Mouse (Mus musculus): ENCODE data around the gene Rbms3.

Gene Rbms3

DNA sequence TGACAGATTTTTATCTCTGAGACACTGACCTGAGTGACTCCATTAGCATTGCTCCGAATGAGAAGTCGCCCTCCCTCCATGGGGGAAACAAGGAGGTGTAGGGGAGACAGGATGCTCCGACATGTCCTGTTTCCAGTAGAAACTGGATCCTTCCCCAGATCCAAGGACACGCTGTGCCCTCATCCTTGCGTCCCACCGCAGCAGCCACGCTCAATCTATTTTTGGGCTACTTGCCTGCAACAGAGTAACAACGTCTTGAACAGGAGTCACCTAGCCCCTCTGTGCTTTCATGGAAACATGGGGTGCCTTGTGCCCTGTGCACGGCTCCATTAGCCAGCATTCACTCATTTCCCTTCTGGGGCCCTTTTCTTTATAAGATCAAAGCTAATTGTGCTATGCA, at the start of gene Rbms3:
TSS of gene Rbms3 (minus strand) at position 143 of the 400 bp plus-strand sequence.
- no peak for DNase-seq (ENCODE audit: low read depth, low spot score)

DNA sequence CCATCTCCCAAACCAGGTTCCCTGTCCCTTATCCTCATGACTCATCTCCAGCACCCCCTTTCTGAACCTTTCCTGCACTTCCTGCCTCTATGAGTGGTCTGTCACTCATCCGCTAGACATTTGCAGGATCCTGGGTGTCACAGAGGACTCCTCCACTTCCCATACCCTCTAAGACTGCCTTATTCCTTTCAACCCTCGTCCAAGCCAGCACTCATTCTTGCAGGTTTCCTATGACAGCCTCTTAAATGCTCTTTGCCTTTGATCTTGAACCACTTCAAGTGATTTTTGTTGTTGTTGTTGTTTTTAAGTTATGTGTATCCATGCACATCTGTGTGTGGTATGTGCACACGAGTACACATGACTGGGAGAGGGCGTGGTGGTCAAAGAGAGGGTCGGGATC, 43.6 kb upstream of the Rbms3 start:
- DNase-seq (ENCODE audit: low read depth, low spot score): no peak

DNA sequence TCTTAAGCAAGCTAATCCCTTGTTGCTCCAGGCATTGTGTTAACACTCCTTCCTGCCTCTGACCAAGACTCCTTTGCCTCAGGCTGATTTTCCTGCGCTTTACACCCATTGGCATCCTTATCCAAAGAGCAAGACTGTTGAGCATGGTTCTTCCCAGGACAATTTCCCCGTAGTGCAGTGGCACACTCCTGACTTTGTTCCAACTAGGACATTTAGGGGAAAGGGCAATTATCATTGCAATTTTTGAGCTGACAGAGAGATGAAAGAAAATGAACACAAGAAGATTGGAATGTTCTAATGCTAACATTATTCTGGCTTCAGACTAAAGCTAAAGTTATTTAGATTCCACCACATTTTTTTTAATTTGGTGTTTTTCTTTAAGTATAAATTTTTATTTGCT, 24.9 kb upstream of the Rbms3 start:
- DNase-seq (ENCODE audit: low read depth, low spot score): no peak

DNA sequence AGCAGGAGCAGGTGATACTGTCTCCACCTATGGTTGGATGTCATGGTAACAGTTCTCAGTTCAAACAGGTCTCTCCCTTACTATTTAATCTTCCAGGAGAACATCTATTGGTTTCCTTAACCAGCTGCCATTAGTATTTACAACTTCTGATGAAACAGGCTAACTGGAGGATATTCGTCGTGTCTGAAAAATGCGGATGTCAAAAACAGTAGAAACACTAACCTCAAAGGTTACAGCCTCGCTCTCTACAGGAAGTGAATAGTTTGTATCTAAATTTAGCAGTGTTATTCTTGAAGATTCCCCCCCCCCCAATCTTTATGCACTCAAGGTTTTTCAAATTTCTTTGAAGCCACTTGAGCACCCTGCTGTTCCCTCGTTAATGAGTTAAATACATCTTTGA, 23.9 kb upstream of the Rbms3 start:
- DNase-seq (ENCODE audit: low read depth, low spot score): no peak

DNA sequence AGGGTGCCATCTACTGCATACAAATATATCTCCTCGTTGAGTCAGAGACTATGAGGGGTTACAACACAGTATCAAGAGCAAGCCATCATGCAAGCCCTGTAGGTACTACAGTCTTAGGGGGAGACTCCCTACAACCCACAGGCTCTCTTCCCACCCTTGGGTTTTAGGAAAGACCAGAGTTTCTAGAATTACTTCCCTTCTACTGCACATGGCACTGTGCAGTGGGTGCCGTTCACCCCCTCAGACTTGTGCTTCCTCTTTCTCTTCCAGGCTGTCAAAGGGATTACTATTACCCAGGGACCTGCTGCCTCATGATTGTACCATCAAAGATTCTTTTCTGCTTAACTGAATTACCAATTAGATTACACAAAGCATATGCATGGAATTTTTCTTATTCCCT, 16.4 kb upstream of the Rbms3 start:
- DNase-seq (ENCODE audit: low read depth, low spot score): no peak

DNA sequence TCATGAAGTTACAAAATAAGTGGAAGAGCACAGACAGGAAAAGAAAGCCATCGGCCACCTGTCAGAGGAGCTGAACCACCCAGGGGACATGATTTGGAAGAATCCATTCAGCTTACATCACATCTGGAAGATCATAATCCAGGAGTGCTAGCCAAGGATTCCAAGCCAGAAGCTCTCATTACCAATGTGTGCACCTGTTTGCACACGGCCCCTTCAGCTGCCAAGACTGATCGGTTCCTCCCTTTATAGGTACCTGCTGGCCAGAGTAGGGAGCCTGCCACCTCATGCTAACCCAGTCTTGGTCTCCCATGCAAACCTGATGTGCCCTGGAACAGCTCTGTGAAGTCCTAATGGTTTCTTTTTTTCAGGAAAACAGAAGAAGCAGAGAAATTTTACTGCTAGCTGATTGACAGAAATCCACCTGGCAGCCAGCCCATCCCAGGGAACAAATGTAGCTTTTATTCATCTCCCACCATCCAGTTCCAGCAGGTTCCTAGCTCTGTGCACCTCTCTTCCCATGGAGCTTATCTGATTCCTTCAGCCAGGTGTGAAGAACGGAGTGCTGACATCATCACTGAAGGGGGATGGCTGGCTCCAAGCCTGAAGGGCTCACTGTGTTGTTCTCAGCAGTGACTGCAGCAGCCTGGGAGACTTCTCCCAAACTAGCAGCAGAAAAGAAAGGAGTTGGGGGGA, 11.5 kb upstream of the Rbms3 start:
- no peak for DNase-seq (ENCODE audit: low read depth, low spot score)

DNA sequence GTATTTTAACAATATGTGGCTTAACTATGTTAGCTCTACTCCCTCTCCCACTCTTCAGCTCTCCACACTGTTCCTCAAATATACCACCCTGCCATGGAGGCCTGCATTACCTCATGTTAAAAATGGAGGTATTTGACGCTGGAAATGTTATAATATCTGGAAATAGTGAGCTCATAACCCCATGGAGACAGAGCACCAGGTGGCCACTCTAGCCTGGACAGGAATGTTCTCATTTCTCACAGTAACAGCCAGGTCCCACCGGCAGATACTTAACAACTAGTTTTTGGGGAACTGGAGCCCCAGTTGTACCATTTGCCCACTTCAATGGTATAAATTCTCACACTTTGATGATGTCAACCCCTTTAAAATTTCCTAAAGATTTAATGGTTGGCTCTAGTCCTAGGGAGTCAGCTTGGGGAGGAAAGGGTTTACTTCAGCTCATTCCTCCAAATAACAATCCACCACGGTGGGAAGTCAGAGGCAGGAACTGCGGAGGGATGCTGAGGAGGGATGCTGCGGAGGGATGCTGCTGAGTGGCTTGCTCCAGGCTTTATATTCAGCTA, 9.0 kb upstream of the Rbms3 start:
- DNase-seq (ENCODE audit: low read depth, low spot score): no peak

DNA sequence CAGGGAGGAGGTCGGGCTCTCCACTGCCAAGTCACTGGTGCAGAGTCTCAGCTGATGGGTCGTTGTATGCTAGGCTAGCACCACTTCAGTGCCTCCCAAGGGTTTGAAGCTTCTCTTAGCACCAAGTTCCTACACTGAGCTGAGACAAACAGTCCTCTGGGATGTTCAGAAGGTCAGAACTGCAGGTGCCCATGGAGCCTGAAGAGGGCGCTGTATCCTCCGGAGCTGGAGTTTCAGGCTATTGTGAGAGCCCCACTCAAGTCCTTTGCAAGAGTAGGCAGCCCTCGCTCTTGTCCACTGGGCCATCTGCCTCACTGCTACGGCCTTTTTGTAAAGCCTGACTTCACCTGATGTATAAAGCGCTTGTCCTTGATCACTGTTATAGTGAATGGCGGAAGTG, 6.8 kb upstream of the Rbms3 start:
- DNase-seq (ENCODE audit: low read depth, low spot score): no peak

DNA sequence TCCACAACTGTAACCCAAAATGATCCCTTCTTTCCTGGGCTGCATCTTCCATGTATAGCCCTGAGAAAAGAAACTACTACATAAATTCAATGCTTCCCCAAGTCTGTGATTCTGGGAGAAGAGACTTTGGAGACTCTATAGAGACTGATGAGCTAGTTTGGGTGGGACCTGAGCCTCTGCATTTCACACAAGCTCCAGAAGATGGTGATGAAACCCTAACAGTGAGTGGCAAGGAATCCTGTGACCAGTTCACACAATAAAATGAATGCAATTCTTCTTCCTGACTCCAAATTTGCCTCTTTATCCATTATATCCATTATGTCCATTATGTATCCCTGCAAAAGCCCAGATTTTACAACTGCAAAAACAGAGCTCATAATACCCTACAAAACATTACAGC, 2.5 kb downstream of the Rbms3 start:
- DNase-seq (ENCODE audit: low read depth, low spot score): no peak

DNA sequence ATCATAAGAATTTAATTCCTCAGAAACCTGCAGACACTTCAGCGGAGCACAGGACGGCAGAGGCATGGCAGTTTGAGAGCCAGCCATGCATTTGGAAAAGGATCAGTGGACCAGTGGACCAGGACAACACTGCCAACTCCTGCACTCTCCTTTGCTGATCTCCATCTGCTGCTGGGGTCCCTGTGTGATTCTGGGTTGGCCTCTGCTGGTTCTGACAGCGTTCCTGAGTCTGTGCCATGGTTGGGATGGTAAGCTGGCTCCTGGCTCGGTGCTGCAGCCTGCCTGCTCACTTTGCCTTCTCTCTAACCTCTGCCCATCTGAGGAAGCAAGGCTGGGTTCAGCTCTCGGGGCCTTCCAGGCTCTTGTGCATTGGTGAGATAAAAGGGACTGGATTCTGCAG, 28.9 kb downstream of the Rbms3 start:
- DNase-seq (ENCODE audit: low read depth, low spot score): no peak

DNA sequence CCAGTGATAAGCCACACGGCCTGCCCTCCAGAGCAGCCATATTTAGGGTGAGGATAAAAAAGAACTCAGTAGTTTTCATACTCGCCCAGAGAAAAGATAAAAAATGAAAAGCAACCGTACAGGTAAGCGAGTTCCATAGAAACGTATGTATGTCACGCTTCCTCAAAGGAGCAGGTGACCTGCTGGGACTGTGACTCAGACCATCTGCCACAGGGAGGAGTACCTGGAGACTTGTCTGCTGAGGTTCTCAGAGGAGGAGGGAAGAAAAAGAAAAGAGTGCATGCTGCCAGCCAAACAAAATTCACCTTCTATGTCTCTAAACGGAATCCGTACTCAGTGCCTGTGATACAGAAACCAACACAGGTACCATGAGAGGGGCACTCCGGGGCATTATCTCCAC, 30.4 kb downstream of the Rbms3 start:
- DNase-seq (ENCODE audit: low read depth, low spot score): no peak

DNA sequence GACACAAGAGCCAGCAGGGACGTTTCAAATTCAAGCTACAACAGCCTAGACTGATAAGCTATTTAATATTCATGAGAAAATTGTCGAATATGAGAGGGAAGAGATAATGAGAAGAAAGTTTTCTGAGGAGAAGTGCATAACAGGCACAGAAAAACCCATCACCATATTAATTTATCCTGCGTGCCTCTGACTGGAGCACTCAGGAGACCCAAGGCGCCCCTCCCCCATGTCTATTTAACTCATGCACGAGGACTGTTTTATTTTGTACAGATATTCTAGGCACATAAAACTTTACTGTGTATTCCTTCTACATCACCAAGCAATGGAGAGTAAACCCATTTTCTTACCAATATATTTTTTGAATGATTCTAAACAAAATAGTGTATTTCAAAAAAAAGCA, 33.6 kb downstream of the Rbms3 start:
- DNase-seq (ENCODE audit: low read depth, low spot score): no peak

DNA sequence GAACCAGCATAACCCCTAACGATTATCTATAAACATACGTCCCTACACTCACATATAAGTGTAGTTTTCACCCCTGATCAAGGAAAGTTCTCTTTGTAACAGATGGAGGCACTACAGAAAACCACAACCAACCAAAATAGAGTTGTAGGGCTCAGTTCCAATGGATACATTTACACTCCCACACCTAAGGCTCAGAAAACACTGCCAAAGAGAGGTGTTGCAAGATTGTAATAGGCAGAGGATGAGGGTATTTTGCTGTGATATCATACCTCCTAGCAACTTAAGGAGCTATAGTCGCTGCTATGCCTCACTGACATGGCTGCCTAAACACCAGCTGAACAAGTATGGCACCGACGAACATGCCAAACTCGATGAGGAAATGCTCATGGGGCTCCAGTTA, 44.4 kb downstream of the Rbms3 start:
- DNase-seq (ENCODE audit: low read depth, low spot score): no peak

DNA sequence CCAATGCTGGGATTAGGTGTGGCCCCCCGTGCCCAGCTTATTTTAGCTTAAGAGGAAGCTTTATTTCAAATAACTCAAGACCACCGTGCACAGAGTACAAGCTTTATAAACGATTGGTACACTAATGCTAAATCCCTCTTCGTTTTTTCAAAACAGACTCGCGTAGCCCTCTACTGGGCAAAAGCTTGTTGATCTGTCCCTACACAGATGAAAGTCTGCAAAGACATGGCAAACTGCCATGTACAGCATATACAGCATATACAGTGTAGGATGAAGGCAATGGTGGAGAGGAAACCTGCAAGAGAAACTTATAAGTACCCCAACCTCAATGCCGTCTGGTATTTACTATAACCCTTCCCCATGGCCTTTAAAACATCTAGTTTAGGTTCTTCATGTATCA, 46.1 kb downstream of the Rbms3 start:
- DNase-seq (ENCODE audit: low read depth, low spot score): no peak

DNA sequence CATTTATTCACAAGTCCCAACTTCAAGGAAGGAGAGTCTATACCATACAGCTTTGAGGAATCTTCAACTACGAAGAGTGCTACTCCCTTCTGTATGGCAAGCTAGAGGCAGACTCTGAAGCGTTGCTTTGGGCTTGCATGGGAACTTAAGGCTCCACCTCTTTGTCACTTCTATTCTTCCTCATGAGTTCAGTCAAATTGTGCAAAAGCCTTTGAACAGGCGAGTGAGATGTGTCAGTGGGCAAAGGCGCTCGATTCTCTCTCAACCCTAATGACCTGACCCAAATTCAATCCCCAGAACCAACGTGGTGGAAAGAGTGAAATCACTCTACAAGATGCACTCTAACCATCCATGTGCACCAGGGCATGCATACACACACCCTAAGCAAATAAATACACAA, 47.1 kb downstream of the Rbms3 start:
- DNase-seq (ENCODE audit: low read depth, low spot score): no peak

DNA sequence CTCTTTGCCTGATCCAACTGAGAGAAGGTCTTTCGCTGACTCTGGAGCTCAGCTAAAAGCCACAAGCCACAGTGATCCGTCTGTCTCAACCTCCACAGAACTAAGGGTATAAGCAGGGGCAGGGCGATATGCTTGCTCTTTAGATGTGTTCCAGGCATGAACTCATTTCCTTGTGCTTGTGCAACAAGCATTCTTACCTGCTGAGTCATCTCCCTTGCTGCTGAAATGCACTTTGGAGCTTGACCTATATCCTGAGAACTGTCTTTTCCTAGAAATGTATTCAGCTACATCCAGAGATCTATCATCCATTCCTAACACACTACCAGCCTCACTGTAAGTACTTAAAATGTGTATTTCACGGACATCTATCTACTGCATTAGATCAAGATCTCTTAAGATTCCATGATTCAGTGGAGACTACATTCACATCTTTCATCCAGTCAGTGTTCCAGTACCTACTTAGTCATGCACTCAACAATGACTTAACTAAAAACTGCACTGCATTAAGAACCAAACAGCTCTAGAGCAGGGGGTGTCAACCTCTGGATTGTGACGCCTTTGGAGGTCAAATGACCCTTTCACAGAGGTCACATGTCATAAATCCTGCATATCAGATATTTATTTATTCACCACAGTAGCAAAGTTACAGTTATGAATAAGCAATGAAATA, 58.4 kb downstream of the Rbms3 start:
- DNase-seq (ENCODE audit: low read depth, low spot score): no peak

DNA sequence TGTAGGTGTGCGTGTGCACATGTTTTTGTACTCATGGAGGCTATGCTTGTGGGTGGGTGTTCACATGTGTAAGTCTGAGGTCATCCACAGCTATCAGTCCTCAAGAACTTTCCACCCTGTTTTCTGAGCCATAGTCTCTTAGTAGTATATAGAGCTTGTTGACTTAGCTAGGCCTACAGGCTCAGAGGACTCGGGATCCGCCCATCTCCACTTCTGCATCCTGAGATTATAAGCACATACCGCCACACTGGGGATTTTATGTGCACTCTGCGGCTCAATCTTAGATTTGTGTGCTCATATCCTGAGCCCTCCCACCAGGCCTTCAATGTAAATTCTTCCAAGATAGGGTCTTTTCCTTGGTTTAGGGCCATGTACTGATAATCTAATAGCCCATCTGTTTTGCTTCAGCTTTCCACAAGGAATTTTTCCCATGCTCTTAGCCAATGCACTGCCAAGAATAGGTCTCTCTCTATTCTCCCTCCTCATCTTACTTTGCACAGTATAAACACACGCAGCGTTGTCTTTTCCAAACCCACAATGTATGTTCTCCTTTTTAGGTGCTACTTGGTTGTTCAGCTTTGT, 59.4 kb downstream of the Rbms3 start:
- DNase-seq (ENCODE audit: low read depth, low spot score): no peak

DNA sequence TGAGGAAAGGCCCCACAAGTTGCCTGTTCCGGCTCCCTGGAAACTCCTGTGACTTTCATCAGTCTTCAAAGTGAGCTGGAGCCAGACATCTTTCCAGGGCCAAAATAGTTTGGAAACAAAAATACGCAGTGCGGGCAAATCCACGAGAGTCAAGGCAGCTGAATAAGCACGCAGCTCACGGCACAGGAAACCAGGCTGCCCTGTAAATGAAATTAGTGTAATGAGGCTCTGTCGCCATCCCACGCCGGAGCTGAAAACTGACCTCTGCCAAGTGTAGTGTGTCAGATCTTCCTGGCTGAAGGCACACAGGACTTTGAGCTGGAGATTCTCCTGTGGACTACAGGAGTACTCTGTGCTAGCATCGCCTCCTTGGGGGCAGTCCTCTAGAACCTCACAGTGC, 63.4 kb downstream of the Rbms3 start:
- DNase-seq (ENCODE audit: low read depth, low spot score): no peak

DNA sequence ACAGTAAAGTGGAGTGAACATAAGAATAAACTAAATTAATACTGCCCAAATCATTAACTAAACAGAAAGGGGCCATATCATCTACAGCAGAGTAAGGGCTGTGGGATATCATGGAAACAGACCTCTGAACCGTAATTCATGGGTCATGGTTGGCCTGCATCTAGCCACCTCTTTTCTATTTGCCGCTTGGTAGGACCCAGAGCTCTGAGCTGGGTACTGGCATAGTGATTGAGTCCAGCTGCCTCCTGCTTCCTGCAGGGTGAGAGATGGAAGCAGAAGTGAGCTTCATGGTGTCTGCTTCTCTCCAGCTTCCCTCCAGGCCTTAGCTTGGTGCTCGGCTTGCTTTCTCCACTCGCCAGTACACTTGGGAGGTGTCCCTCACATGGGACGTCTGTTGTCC, 71.2 kb downstream of the Rbms3 start:
- no peak for DNase-seq (ENCODE audit: low read depth, low spot score)

DNA sequence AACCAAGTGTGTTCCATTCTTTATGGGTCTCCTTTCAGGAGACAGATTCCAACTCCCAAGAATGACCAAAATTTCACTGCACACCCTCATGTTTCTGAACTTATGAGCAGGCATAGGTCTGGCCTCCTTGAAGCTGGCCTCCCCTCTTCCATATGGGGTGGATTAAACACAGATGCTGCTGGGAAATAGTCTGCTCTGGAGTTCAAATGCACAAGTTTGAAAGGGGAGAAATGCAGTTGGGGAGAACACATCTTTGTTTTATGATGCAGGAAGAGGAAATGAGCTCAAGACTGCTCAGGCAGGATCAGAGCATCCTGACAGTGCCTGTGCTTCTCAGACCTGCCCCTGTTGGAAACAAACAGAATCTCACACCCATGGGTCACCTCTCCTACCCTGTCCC, 75.4 kb downstream of the Rbms3 start:
- DNase-seq (ENCODE audit: low read depth, low spot score): no peak

DNA sequence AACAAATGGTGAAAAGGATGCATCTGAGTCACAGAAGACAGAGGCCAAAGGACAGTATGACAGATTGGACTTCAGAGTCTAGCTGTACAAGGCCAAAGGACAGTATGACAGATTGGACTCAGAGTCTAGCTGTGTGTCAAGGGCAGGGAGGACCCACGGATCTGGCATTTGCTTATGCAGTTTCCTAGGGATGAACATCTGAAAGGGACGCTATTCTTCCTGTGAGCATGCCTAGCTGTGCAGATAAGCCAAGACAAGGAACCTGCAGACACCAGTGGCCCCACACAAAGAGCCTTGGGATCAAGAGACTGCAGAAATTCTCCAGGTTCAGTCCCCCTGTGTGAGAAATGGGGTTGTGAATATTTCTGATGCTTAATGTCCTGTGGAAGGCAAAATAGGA, 100.4 kb downstream of the Rbms3 start:
- no peak for DNase-seq (ENCODE audit: low read depth, low spot score)

DNA sequence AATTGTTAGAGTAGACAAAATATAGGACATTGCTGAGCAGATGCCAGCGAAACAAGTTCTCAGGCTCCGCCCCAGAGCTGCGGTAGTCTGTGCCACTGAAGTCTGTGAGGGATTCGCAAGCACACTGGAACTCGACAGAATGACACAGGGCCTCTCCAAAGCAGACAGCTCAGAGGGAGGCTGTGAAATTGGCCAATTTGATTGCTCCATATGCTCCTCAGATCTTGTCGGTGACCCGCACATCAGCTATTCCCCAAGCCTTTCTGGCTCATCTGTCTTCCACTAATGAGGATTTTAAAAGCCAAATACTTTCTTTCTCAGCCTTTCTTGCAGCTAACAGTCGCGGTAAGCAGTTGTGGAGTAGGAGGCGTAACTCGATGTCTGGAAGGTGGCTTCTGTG, 120.8 kb downstream of the Rbms3 start:
- no peak for DNase-seq (ENCODE audit: low read depth, low spot score)

DNA sequence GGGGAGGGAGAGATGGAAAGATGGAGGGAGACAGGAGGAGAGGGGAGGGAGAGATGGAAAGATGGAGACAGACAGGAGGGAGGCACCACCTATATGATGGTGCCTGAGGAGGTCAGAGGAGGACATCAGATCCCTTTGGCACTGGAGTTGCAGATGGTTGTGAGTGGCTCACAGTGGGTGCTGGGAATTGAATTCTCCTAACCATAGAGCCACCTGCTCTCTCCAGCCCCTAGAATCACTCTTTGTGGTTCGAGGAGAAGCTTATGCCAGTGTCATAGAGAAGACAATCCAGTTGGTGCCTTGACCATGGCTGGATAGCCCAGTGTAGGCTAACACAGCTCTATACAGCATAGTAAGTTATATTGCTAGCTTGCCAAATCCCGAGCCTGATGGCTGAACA, 137.8 kb downstream of the Rbms3 start:
- no peak for DNase-seq (ENCODE audit: low read depth, low spot score)
